Mouse (Mus musculus) layer of hippocampus, adult 11-12 months (tissue): ENCODE measurements at regions not wholly inside any gene's neighbourhood (a gene's known extent, or its start where the extent isn't known, plus 50 kb on each side); places are given as distances from the start of the nearest gene placed in this dataset.

Experiments used
- DNase-seq: peaks from one replicate; pipeline ENCODE4 v3.0.0; 2022; ENCODE audit warnings: low spot score

- DNase-seq: no peak
Observed at GRCm38 (mm10) chr10:97248522-97248921, 230.9 kb upstream of the Dcn start.

GRCm38 (mm10) chr10:97249760-97250159 is 229.6 kb upstream of the Dcn start:
- DNase-seq: no peak

- DNase-seq: no peak
Observed at GRCm38 (mm10) chr10:97250167-97250566, 229.2 kb upstream of the Dcn start.

GRCm38 (mm10) chr10:97265959-97266517 is 213.4 kb upstream of the Dcn start:
- no peak for DNase-seq

GRCm38 (mm10) chr10:97282416-97282815 is 197.0 kb upstream of the Dcn start:
- no peak for DNase-seq

GRCm38 (mm10) chr10:97282841-97283496 is 196.4 kb upstream of the Dcn start:
- DNase-seq: no peak

GRCm38 (mm10) chr10:97304791-97305355 is 174.5 kb upstream of the Dcn start:
- DNase-seq: no peak

- DNase-seq: no peak
Observed at GRCm38 (mm10) chr10:97309580-97309979, 169.8 kb upstream of the Dcn start.

GRCm38 (mm10) chr10:97312509-97312908 is 166.9 kb upstream of the Dcn start:
- DNase-seq: no peak

GRCm38 (mm10) chr10:97312978-97313377 is 166.4 kb upstream of the Dcn start:
- peak; percentile 96 for DNase-seq

GRCm38 (mm10) chr10:97313407-97313901 is 166.0 kb upstream of the Dcn start:
- DNase-seq: peak; percentile 94

GRCm38 (mm10) chr10:97332639-97333038 is 146.8 kb upstream of the Dcn start:
- no peak for DNase-seq

GRCm38 (mm10) chr10:97334044-97334443 is 145.4 kb upstream of the Dcn start:
- no peak for DNase-seq

GRCm38 (mm10) chr10:97334606-97335150 is 144.7 kb upstream of the Dcn start:
- no peak for DNase-seq

- no peak for DNase-seq
Observed at GRCm38 (mm10) chr10:97338033-97338692, 141.2 kb upstream of the Dcn start.

- no peak for DNase-seq
Observed at GRCm38 (mm10) chr10:97339866-97340706, 139.3 kb upstream of the Dcn start.

GRCm38 (mm10) chr10:97345347-97345746 is 134.1 kb upstream of the Dcn start:
- peak; percentile 72 for DNase-seq

- no peak for DNase-seq
Observed at GRCm38 (mm10) chr10:97346949-97347348, 132.5 kb upstream of the Dcn start.

GRCm38 (mm10) chr10:97368625-97369024 is 110.8 kb upstream of the Dcn start:
- peak; percentile 19 for DNase-seq

- peak; percentile 66 for DNase-seq
Observed at GRCm38 (mm10) chr10:97375824-97376223, 103.6 kb upstream of the Dcn start.

GRCm38 (mm10) chr10:97376376-97376775 is 103.0 kb upstream of the Dcn start:
- no peak for DNase-seq

GRCm38 (mm10) chr10:97381586-97381985 is 97.8 kb upstream of the Dcn start:
- DNase-seq: no peak
